Mouse (Mus musculus) olfactory bulb, adult 2 months (tissue): ENCODE data around the gene Tagln2.

Source experiments
- CTCF ChIP-seq: fragments of 200-500 bp; IDR thresholded peaks from 2 replicates; pipeline ENCODE4 v1.5.1; 2012; ENCODE audit warnings: low read depth, mild to moderate bottlenecking, low read length, moderate library complexity; ENCODE audit not compliant: insufficient read depth
- POLR2A ChIP-seq: fragments of 200-500 bp; IDR thresholded peaks from 2 replicates; pipeline ENCODE4 v1.6.1; 2012; ENCODE audit warnings: mild to moderate bottlenecking, low read depth, low read length, moderate library complexity; ENCODE audit not compliant: insufficient read depth

DNA sequence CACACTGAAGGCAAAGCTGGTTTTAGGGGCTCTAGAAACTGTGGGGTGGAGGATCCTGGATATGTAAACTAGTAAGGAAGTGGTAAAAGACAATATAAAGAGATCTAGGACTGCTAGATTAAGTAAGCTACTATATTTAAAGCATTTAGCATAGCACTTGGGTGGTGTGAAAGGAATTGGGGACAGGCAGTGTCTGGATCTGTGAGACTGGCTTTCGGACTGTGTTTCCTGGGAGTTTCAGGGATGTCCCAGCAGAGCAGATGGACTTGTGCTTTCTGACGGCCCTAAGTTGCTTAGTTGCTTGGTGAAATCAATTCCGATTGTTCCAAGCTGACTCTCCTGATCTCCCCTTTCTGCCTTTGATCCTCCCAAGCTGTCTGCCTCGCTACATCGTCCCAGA, 13.2 kb upstream of the Tagln2 start:
- no peak for TF ChIP-seq CTCF
- no peak for TF ChIP-seq POLR2A
